Mouse (Mus musculus): ENCODE measurements around the gene Utp11.

The Utp11 gene

DNA sequence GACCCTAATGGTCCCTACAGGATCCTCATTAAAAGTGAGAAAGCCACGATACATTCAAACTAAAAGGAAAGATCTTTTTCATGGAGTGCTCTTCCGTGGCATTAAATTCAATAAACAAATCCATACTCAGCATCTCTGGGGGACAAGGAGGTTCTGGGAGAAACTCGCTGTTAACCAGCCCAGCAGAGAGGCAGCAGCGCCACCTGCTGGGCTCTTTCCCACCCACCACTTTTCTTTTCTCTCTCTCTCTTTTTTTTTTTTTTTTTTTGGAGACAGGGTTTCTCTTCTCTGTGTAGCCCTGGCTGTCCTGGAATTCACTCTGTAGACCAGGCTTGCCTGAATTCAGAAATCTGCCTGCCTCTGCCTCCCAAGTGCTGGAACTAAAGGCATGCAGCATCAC is 18.4 kb downstream of the Utp11 start:
- in situ Hi-C loops (cut with MboI, MseI): loop anchor here (5.0 to 10.0 kb wide), 2 partner anchors 448 to 730 kb away; no protein-coding TSS in a partner anchor

DNA sequence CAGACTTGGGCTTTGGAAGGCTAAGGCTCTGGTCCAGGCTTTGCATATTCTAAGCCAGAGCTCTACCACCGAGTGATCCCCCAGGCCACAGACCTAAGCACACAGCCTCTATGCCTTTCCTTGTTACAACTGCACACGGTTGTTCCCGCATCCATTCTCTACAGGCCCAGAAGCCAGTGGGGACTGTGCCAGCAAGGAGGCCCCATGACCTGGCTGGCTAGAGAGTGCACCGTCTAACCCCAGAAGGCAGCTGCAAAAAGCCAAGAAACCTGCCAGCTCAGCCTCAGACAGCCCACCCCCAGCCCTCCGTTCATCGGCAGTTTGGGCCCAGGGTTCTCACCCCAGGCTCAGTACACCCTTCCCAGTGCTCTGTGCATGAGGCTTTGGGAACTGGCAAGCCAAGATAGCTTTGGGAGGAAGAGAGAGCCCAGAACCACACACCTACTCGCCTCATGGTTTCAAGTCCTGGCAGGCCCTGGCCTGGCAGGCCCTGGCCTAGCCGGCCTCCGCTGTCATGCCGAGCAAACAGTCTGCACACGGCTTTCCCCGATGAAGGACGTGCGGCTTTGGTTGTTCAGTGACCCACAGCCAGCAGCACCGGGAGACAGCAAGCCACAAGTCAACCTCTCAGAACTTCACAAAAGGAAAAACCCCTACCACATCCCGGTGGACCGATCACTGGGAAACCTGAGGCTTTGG is 18.9 kb downstream of the Utp11 start:
- in situ Hi-C loops (cut with MboI, MseI): loop anchor here (5.0 to 10.0 kb wide), 2 partner anchors 447 to 730 kb away; no protein-coding TSS in a partner anchor

DNA sequence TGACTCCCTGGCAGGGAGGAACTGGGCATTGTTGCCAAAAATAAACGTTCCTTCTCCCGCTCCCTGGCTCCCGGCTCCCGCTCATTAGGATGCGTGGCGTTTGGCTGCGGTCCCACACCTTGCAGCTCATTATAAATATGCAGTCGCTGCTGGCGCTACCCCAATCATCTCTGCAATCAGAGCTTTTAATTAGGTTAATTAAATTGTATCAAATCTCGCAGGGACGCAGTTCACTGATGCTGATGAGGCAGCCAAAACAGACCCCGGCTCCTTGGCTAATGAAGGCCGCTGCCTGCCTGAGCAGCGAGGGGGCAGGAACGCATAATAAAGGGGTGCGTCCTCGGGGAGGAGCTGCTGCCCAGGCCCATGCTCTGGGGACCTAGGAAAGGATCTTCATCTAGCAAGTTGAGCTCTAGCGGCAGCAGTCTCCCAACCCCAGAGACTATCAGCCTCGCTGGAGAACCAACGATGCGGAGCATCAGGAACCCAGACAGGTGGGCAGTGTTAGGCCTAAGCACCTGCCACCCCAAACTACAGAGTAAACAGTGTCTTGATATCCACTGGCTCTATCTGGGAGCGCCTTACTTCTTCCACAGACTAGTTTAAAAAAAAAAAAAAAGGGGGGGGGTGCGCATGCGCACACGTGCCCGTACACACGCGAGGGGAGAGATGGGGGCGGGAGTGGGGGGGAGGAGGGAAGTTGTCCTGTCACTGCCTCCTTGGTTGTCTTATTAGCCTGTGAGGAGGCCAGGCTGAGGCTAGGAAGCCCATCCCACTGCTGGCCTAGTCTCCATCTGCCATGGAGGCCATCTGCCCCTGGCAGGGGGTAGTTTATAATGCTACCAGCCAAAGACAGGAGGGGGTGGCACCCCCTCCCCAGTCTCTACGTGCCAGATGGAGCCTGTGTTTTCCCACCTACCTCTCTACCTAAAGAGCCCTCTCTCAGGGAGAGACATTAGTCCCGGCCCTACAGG is 20.8 kb downstream of the Utp11 start:
- in situ Hi-C loops (cut with MboI, MseI): loop anchor here (10.0 kb wide), 1 partner anchor 728 kb away; no protein-coding TSS in a partner anchor

DNA sequence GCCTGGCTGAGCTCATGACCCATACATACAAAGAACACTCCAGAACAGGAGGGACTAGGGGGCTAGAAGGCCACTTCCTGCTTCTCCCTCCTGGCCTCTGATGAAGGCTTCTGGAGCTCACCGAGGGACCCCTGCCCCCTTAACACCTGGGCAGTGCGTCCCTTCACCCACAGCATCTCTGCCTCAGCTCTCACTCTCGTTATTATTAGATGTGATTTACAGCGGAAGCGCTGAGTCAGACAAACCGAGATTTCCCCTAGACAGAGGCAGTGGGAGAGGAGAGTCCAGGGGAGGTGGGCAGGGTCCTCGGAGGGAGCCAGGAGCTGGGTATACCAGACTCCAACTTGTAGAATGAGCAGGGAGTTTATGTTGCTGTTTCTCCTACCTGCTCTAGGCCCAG is 21.8 kb downstream of the Utp11 start:
- in situ Hi-C loops (cut with MboI, MseI): loop anchor here (10.0 kb wide), 1 partner anchor 727 kb away; no protein-coding TSS in a partner anchor

DNA sequence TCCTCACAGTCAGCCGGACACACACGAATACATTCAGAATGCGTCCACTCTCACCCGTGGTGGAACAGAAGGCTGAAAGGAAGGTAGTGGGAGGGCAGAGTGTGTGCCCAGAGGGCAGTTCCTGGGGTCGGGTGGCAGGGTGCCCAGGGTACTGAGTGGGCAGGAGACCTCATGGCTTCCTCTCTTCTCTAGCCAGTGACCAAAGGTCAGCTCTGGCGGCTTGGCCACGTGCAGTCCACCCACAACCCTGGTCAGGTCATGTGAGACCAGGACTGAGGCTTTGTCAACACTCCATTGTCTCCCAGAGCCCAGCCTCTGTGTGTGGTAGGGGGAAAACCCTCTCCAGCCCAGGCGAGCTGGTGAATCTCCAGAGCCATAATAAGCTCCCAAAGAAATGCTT is 23.2 kb downstream of the Utp11 start:
- in situ Hi-C loops (cut with MboI, MseI): loop anchor here (10.0 kb wide), 1 partner anchor 725 kb away; no protein-coding TSS in a partner anchor

DNA sequence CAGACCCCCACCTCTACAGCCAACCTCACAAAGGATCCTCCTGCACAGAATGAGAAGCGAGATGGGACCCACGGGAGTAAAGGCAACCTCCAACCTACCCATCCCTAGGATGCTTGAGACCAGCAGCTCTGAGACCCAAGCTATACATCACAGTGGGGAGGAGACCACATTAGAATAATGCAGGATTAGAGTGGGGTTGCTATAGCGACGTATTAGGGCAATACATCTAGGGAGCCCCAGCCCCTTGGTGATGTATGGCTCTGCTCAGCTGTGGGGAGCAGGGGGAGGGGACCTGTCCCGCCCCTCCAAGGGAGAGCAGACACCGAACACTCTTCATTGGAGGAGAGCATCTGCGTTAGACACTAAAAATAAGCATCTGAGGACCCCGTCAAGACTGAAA is 25.3 kb downstream of the Utp11 start:
- in situ Hi-C loops (cut with MboI, MseI): no loop called here

DNA sequence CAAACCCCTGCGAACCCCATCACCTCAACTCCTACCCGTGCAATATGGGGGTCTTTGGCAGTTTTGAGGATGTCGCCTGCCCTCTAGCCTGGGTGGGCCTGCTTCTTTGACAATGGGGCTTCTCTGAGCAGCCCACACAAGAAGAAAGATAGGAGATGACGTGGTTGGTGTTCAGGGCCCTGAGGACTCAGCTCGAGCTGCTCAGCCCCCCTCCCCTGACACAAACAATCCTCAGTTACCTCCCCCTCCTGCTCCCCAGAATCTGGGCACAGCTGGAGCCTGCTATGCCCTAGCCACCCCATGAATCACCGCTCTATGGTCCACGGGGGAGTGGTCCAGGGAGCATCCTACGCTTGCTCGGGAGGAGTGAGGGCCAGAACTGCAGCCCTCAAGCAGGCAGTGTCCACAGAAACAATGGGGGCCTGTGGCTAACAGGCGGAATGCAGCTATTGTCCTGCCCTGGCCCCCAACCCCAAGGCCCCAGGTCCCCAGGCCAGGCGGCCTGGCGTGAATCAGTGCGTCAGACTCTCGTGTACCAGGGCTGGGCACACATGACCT is 25.8 kb downstream of the Utp11 start:
- in situ Hi-C loops (cut with MboI, MseI): no loop called here

DNA sequence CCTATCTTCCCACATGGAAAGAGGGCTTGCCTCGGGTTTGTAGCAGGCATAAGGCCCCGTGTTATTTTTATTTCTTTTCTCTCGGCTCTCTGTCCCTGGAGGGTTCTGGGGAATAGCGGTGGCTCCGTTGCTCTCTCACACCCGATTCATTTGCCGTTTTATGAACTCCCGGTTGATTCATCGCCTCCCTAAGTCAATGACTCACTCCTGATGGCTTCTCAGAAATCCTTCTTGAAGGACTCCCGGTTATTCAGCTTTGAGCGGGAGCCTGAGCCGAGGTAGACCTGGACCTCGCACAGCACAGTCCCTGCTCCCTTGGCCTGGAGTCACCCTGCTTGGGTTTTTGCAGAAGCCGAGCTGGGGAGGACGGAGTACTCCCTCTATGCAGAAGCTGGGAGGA is 28.8 kb downstream of the Utp11 start:
- in situ Hi-C loops (cut with MboI, MseI): no loop called here

DNA sequence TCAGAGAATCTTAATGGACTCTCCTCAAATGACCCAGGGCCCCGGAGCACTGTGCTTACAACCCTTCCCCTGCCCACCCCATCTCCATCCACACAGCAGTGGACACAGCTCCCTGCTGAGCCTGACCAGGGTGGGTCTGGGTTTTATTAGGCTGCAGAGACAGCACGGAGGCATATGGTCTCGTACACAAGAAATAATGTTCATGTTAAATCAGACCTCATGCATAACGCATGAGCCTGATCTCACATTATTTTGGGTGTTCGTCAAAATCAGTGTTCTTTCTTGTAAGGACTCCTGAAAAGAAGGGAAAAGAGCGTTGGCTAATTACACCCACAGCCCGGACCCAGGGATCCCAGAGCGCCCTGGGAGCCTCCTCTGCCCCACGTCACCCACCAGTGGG is 29.2 kb downstream of the Utp11 start:
- in situ Hi-C loops (cut with MboI, MseI): no loop called here

DNA sequence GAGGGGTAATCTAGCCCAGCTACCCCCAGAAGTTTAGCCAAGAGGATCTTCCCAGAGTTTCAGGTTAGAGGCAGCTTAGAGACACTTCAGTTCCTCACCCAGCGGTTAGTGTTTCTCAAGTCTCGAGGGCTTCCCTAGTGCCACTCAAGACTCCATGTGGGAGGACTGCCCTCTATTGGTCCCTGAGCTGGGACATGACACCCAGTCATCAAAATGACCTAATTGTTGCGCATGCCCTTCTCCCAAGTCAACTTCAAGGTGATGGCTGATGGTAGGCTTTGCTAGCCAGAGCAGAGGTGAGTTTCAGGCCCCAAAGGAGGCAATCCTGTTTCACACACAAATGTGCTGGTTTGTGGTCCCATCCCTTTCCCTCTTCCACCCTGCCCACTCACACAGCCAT is 30.4 kb downstream of the Utp11 start:
- in situ Hi-C loops (cut with MboI, MseI): no loop called here

DNA sequence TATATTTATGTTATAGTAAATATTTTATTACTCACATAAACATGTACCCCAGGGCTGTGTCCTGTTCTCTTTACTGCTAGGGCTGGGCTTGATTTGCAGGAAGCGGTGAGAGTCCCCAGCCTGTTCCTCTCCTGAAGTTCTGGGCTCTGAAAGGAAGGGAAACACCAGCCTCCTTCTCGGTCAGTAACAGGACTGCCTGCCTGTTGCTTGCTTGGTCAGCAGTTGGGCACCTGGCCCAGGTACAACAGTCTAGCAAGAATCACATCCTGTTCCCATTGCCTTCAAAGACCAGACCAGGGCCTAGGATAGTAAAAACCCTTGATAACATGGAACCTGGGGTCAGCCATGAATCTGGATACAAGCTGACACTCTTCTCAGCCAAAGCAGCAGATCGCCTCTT is 32.8 kb downstream of the Utp11 start:
- in situ Hi-C loops (cut with MboI, MseI): no loop called here

DNA sequence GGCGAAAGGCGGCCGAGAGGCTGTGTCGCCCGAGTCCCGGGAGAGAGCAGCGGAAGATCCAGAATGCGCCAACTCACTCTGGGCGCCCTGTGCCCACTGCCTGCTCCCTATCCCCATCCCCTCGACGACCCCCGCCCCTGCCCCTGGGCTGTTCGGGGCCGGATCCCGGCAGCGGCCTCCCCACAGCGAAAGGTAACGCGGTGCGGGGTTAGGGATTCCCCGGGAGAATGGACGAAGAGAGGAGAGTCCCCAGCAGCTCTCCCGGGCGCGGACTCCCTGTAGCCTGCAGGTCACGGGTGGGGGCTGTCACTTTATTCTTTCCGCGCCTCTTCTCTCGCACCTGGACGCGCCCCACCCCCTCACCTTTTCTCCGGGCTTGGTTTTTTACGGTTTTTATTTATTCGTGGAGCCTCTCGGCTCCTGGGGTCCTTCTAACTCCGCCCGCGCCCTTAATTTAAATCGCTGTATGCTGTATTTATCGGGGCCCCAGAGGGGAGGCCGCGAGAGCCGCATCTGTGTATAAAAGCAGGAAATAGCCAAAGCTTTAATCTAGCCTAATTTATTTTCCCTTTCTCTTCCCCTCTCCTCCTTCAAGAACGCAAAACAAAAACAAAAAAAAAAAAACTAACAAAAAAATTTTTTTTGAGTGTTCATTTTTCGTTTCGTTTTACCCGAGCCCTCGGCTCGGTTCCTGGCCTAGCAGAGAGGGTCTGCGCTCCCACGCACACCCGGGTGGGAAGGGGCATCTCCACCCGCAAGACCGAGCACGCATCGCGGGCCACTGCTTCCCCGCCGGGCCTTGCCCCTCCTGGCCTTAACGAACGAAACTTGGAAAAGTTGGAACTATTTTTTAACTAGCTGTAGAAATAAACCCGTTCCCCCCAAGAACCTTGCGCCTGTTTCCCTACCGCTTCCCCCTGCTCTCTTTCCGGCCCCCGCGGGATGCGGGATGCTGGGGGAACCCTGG is 33.9 kb downstream of the Utp11 start:
- in situ Hi-C loops (cut with MboI, MseI): no loop called here

DNA sequence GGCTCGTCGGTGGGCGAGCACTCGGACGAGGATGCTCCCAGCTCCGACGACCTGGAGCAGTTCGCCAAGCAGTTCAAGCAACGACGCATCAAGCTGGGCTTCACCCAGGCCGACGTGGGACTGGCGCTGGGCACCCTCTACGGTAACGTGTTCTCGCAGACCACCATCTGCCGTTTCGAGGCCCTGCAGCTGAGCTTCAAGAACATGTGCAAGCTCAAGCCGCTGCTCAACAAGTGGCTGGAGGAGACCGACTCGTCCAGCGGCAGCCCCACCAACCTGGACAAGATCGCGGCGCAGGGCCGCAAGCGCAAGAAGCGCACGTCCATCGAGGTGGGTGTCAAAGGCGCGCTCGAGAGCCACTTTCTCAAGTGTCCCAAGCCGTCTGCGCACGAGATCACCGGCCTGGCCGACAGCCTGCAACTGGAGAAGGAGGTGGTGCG is 35.0 kb downstream of the Utp11 start:
- in situ Hi-C loops (cut with MboI, MseI): no loop called here

DNA sequence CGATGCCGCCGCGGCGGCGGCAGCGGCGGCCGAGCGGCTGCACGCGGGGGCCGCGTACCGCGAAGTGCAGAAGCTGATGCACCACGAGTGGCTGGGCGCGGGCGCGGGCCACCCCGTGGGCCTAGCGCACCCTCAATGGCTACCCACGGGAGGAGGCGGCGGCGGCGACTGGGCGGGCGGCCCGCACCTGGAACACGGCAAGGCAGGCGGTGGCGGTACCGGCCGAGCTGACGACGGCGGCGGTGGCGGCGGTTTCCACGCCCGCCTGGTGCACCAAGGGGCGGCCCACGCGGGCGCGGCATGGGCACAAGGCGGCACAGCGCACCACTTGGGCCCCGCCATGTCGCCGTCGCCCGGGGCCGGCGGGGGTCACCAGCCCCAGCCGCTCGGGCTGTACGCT is 35.6 kb downstream of the Utp11 start:
- in situ Hi-C loops (cut with MboI, MseI): no loop called here

DNA sequence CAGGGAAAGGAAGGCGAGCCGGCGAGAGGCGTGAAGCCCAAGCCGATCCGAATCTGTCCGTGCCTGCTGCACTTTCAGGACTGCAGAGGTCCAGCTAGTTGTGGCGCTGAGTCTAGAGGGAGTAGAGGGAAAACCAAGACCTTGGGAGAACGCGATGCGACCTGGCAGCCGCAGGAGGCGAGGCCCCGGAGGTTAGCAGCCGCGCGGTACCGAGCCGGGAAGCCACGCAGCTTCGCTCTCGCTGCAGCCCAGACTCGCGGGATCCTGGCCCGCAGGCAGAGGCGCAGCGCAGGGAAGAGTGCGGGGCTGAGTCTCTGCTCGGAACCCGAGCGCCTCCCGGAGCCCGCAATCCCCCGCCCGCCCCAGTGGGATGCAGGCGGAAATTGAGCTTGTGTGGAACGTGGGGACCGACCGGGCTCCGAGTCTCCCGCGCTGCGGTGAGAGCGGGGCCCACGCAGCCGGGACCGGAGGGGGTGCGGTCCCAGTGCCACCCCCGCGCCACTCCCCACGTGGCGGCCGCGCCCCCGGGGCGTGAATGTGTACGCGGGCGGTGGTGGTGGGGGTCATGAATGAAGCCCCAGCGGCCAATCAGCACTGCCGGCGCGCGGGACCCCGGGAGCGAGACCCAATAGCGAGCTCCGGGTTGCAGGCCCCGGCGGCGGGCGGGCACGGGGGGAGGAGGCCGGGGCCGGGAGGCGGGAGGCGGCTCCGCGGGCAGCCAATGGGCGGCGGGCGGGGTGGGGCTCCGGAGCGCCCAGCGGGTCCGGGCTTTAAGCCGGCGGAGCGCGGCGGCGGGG is 36.3 kb downstream of the Utp11 start:
- in situ Hi-C loops (cut with MboI, MseI): no loop called here

DNA sequence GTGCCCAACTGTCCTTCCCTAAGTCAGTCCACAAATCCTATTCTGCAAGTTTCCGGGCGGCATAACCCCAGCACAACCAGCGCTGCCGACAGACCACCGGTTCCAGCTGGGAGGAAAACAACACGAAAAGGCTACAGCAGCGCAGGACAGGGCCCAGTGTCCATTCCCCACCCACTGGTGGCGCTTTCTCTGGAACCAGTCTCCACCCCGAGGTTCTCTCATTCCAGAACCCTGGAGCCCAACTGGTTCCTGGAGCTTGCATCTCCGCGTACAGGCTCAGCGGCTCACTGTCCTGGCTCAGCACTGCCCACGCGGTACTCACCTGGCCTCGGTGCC is 36.9 kb downstream of the Utp11 start, which contains the start of gene Pou3f1:
Gene Pou3f1, plus strand, starts transcription at position 290 of the 336 bp plus-strand sequence.
- in situ Hi-C loops (cut with MboI, MseI): no loop called here

DNA sequence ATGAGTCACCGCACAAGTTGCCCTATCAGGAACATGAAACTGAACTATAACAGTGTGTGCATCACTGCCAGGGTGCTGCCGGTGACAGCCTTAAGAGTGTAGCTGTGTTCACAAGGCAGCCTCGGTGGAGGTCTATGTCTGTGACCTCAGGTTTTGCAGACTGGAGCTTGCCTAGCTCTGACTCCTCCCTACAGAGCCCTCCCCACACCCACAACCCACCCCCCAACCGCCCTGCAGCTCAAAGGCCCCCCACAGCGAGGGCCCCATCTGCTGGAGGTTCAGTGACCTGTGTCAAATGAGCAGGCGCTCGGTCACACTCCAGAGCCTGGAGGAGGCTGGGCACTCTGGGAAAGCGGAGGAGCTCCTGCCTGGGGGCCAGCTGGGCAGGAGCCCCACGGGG is 40.5 kb downstream of the Utp11 start:
- in situ Hi-C loops (cut with MboI, MseI): no loop called here

DNA sequence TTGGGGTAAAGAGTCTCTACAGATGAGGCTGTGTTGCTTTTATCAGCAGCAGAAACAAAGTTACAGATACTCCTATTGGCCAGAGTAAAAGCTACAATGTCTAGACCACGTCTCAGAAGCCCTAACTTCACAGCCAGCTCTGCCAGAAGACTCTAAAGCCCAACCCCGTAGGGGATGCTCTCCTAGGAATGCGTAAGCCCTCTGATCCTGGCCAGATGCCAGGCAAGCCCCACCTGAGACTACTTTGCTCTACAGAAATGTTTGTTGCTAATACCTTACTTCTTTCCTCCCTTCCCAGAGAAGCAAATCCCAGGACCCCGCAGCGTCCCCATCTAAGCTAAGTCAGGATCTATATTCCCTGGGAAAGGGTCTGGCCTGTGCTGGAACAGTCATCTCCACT is 45.5 kb downstream of the Utp11 start:
- in situ Hi-C loops (cut with MboI, MseI): loop anchor here (10.0 kb wide), 2 partner anchors 413 to 693 kb away; no protein-coding TSS in a partner anchor

DNA sequence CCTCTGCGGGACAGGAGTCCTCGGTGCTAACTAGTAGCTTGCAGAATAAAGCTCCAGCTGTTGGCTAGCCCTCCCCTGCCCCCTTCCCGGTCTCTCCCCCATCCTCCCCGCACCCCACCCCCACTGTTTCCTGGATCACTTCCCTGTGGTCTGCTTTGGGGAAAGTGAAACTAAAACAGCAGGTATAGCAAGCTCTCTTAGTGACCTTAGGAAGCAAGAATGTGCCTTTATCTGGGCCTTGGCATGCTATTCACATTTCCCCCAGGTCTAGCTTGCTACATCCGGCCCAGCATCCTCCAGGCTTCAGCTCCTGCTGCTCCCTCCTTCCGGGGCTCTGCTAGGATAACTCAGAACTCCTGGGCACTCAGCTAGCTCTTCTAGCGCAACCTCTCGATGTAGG is 46.8 kb downstream of the Utp11 start:
- in situ Hi-C loops (cut with MboI, MseI): loop anchor here (10.0 kb wide), 2 partner anchors 412 to 692 kb away; no protein-coding TSS in a partner anchor

DNA sequence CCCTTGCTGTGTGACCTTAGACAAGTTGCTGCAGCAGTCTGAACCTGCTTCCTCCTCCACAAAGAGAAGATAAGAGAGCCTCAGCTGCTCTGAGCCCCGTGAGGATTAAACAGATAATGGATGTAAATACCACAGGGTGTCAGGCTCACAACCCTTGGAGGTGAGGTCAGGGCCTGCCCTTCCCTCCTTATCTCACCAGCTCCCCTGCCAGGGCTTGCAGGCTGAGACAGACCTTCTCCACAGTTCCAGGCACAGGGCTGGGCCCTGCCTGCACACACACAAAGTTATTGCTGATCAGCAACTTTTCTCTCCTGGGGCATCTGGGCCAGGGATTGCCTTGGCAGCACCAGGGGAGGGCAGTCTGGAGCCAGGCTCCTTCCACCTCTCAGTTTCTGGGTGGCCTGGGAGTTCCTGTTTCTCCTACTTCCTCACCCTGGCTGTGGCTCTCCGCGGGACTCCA is 48.4 kb downstream of the Utp11 start:
- in situ Hi-C loops (cut with MboI, MseI): loop anchor here (10.0 kb wide), 2 partner anchors 410 to 690 kb away; no protein-coding TSS in a partner anchor
